Mouse (Mus musculus) forebrain, postnatal 0 days (tissue): Measurements from ENCODE around the gene Pax7. TPM values are rescaled to one million over a fixed set of nuclear protein-coding genes. Genes with fewer than 3 reads are reported as not detected.
A peak's percentile ranks its signal among the peaks of the same experiment; 100 is the strongest.

ENCODE experiments used
- ATAC-seq: fragments of 200-750 bp; cut with Nextera tagmentation; 2 replicates; pipeline ENCODE4 v1.8.0; 2017; ENCODE audit warnings: mild to moderate bottlenecking, moderate library complexity
- DNase-seq: peaks from one replicate; pipeline ENCODE4 v3.0.0-alpha.2; 2015
- H3K27ac ChIP-seq: fragments of 300-500 bp; sonication (generic); 2 replicates; pipeline ENCODE4 v1.5.1; 2014; ENCODE audit warnings: low read depth, mild to moderate bottlenecking, antibody characterized with exemption, low read length, moderate library complexity, mixed read lengths
- H3K27me3 ChIP-seq: fragments of 300-500 bp; sonication (generic); 2 replicates; pipeline ENCODE4 v1.6.1; 2014; ENCODE audit warnings: mild to moderate bottlenecking, low read length, mixed read lengths; ENCODE audit not compliant: insufficient read depth
- H3K36me3 ChIP-seq: fragments of 300-500 bp; sonication (generic); 2 replicates; pipeline ENCODE4 v1.6.1; 2014; ENCODE audit warnings: mild to moderate bottlenecking, moderate library complexity; ENCODE audit not compliant: insufficient read depth
- H3K4me1 ChIP-seq: fragments of 300-500 bp; sonication (generic); 2 replicates; pipeline ENCODE4 v1.6.1; 2014; ENCODE audit warnings: antibody characterized with exemption; ENCODE audit not compliant: insufficient read depth
- H3K4me2 ChIP-seq: fragments of 300-500 bp; sonication (generic); 2 replicates; pipeline ENCODE4 v1.6.1; 2014; ENCODE audit warnings: low read depth, mild to moderate bottlenecking, moderate library complexity
- H3K4me3 ChIP-seq: fragments of 300-500 bp; sonication (generic); 2 replicates; pipeline ENCODE4 v1.5.1; 2014; ENCODE audit warnings: low read depth, low read length, mixed read lengths
- H3K9ac ChIP-seq: fragments of 300-500 bp; sonication (generic); 2 replicates; pipeline ENCODE4 v1.6.1; 2014; ENCODE audit warnings: mild to moderate bottlenecking
- H3K9me3 ChIP-seq: fragments of 300-500 bp; sonication (generic); 2 replicates; pipeline ENCODE4 v1.6.1; 2016; ENCODE audit warnings: low read length
- CTCF ChIP-seq: sonication (generic); IDR thresholded peaks from 2 replicates; pipeline ENCODE4 v1.5.1; 2016; ENCODE audit warnings: antibody characterized with exemption, control low read depth, low read depth
- WGBS: fragments of 180-500 bp; shearing (Covaris S2); extraction: QIAGEN DNeasy Blood & Tissue Kit; methylation state at CpG from one replicate; pipeline ENCODE4 v1.1.7; 2014; 5-methylcytosine and 5-hydroxymethylcytosine counted together
- polyA plus RNA-seq: library from polyadenylated mRNA; unstranded; fragments of >200 nt; fragmentation: Nextera tagmentation; extraction: Ambion mirVana; gene quantifications from 2 replicates; pipeline ENCODE4 v1.2.1, GENCODE M21; 2015
- total RNA-seq: library from RNA; depleted of rRNA; stranded (reverse); fragments of >200 nt; gene quantifications from 2 replicates; pipeline ENCODE4 v1.2.3, GENCODE M21; 2014

The Pax7 gene
- total and polyA plus RNA-seq, 2 experiments from 2014 or later: 0.05 TPM; not detected in 1

- WGBS: 5% methylated on average over 22 of the region's 22 CpGs
These were observed 22.4 kb downstream of the Pax7 start for GRCm38 (mm10) chr4:139810762-139811438.

DNA sequence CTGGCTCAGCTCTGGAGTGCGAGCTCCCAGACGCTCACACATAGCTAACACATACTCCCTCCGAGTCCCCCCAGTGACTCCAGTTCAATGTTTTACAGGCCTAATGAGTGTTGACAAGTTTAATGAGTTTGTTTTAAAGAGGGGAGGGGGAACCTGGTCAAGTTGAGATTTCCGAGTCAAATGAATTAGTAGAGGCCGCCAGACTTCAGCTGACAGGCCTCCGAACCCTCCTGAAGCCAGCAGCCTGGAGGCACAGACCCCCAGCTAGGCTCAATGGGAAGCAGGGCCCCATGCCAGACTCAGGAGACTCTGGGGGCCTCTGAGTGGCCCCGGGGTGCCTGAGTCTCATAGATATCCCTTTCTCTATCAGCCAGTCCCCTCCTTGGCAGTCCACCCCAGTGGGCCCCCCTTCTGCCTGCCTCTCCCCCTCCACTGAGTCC is 23.9 kb downstream of the Pax7 start:
- TF ChIP-seq CTCF: no peak
- peaks cover 25% of the 10 kb centered on the region for H3K27me3 ChIP-seq
- DNase-seq: no peak

More at GRCm38 (mm10) chr4:139810762-139811438, 22.4 kb downstream of the Pax7 start:
- ATAC-seq (peak; percentile 61), DNase-seq (no peak)
- no peak for TF ChIP-seq CTCF
- Histone ChIP-seq H3K4me3 (no peak overlapping the region), H3K27ac (no peak overlapping the region), H3K9me3 (no peaks in the 10 kb centered on the region), H3K4me1 (no peaks in the 10 kb centered on the region; the same call in 1 of the 2 replicates), H3K27me3 (peaks cover 26% of the 10 kb centered on the region), H3K36me3 (no peaks in the 10 kb centered on the region), H3K9ac (no peak overlapping the region), H3K4me2 (no peak overlapping the region)

DNA sequence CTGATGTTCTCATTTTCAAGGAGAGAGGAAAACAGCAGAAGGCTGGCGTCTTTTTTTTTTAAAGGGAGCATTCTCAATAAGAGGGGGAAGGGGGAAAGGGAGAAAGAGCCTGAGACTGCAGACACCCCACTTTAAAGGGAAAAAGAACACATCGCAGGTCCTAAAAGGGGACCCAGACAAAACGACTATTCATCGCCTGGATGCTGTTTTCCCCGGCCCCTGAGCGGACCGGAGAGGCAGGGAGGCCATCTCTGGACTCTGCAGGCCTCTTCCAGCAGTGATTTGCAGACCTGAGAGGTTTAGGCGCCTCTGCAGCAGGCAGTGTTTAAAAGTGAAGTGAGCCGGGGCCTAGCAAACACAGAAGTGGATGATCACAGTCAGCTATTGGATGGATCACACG is 25.5 kb downstream of the Pax7 start:
- Histone ChIP-seq H3K27ac (no peak overlapping the region), H3K9ac (no peak overlapping the region), H3K27me3 (peaks cover 11% of the 10 kb centered on the region), H3K4me1 (no peaks in the 10 kb centered on the region; the same call in 1 of the 2 replicates), H3K36me3 (no peaks in the 10 kb centered on the region), H3K4me2 (no peak overlapping the region), H3K9me3 (no peaks in the 10 kb centered on the region), H3K4me3 (no peak overlapping the region)
- ATAC-seq: no peak
- WGBS: 11% methylated on average over 10 of the region's 10 CpGs
- no peak for TF ChIP-seq CTCF
- DNase-seq: no peak

More for the DNA sequence above, 23.9 kb downstream of the Pax7 start:
- Histone ChIP-seq H3K4me2 (no peak overlapping the region), H3K4me3 (no peak overlapping the region), H3K9ac (no peak overlapping the region), H3K9me3 (no peaks in the 10 kb centered on the region), H3K4me1 (no peaks in the 10 kb centered on the region; the same call in 1 of the 2 replicates), H3K36me3 (no peaks in the 10 kb centered on the region), H3K27ac (no peak overlapping the region)
- 16% methylated on average over 7 of the region's 7 CpGs for WGBS
- no peak for ATAC-seq

- ATAC-seq (no peak), DNase-seq (no peak)
- Histone ChIP-seq H3K4me2 (no peak overlapping the region), H3K27ac (no peak overlapping the region), H3K27me3 (peaks cover 6% of the 10 kb centered on the region; the same call in 1 of the 2 replicates), H3K4me3 (no peak overlapping the region), H3K9me3 (no peaks in the 10 kb centered on the region), H3K9ac (no peak overlapping the region), H3K36me3 (no peaks in the 10 kb centered on the region), H3K4me1 (no peaks in the 10 kb centered on the region; the same call in 1 of the 2 replicates)
- no peak for TF ChIP-seq CTCF
- 2% methylated on average over 14 of the region's 14 CpGs for WGBS
These were observed 26.0 kb downstream of the Pax7 start for GRCm38 (mm10) chr4:139807191-139807808.

- no peaks in the 10 kb centered on the region for H3K9me3 ChIP-seq
- DNase-seq (no peak), ATAC-seq (no peak)
- no peak overlapping the region for H3K27ac ChIP-seq
- 75% methylated on average over 8 of the region's 8 CpGs for WGBS
- H3K27me3 ChIP-seq: no peaks in the 10 kb centered on the region; the same call in 1 of the 2 replicates
- H3K4me1 ChIP-seq: no peaks in the 10 kb centered on the region
- H3K4me2 ChIP-seq: no peak overlapping the region
- no peak for TF ChIP-seq CTCF
- no peak overlapping the region for H3K4me3 ChIP-seq
- H3K36me3 ChIP-seq: no peaks in the 10 kb centered on the region
- no peak overlapping the region for H3K9ac ChIP-seq
These were observed 28.4 kb downstream of the Pax7 start for GRCm38 (mm10) chr4:139804896-139805295.

DNA sequence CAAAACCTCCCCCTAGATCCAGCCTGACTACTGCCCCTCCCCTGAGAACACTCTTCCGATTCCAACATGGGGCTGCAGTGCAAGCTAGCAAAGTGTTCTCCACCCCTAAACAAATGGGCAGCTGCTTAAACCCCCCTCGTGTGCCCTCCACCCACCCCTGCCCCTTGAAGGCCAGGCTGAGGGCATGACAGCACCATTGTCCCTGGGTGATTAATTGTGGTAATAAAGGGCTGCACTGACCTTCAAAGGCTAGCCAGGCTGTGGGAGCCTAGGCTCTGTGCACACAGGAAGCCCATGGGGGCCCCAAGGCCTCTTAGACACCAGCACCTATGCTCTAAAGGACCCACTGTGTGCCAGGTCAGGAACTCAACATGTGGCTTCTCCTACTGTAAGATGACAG is 29.3 kb downstream of the Pax7 start:
- no peak overlapping the region for H3K4me2 ChIP-seq
- H3K9me3 ChIP-seq: no peaks in the 10 kb centered on the region
- TF ChIP-seq CTCF: no peak
- H3K4me3 ChIP-seq: no peak overlapping the region
- ATAC-seq (no peak), DNase-seq (no peak)
- no peak overlapping the region for H3K9ac ChIP-seq
- no peak overlapping the region for H3K27ac ChIP-seq
- H3K27me3 ChIP-seq: no peaks in the 10 kb centered on the region
- H3K4me1 ChIP-seq: no peaks in the 10 kb centered on the region
- WGBS: 13% methylated on average over 2 of the region's 2 CpGs
- H3K36me3 ChIP-seq: no peaks in the 10 kb centered on the region

DNA sequence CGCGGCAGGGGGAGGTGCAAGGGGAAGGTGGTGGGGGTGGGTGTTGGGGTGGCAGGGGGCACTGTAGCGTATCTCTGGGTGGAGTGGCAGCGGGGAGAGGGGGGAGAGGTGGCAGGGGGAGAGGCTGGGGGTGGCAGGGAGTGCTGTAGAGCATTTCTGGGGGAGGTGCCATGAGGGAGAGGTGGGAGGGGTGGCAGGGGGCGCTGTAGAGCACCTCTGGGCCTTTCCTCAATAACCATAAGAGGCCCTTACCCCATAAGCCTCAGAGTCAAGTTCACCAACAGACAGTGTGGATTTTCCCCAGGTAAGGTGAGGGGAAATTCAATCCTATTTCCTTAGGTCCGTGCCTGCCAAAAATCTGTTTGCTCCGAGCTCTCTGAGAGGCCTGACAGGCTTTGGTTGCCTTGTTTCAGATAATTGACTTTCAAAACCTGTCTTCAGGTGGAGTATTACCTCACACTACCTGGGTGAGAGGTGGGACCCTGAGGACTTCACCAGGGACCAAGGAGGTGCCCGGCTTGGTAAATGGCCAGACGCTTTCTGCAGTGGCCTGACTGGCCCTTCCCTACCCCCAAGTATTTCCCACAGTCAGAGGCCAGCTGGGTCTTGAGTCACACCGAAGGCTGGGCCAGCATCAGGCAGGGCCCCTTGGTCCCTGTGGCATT is 33.8 kb downstream of the Pax7 start:
- DNase-seq (no peak), ATAC-seq (no peak)
- Histone ChIP-seq H3K36me3 (no peaks in the 10 kb centered on the region), H3K4me1 (no peaks in the 10 kb centered on the region), H3K4me3 (no peak overlapping the region), H3K27me3 (no peaks in the 10 kb centered on the region; the same call in 1 of the 2 replicates), H3K9ac (no peak overlapping the region), H3K9me3 (no peaks in the 10 kb centered on the region), H3K4me2 (no peak overlapping the region), H3K27ac (no peak overlapping the region)
- TF ChIP-seq CTCF: no peak
- 71% methylated on average over 10 of the region's 10 CpGs for WGBS
